Mouse (Mus musculus) liver, embryonic 14 days (tissue): ENCODE results near the gene Mpeg1. TPM values are rescaled to one million over a fixed set of nuclear protein-coding genes. Genes with fewer than 3 reads are reported as not detected.

Source experiments
- polyA plus RNA-seq: library from polyadenylated mRNA; depleted of rRNA; stranded (reverse); fragments of >200 nt; gene quantifications from 2 replicates; pipeline ENCODE4 v1.2.3, GENCODE M21; 2012; rRNA removed

Mpeg1 gene
- 5.2 and 8.0 TPM in 2 replicates for polyA plus RNA-seq

GRCm38 (mm10) chr19:12460282-12461249, at the start of gene Mpeg1:
Gene Mpeg1, plus strand, starts transcription at chr19:12460779.

GRCm38 (mm10) chr19:12417361-12417760, 43.2 kb upstream of the Mpeg1 start, which contains the start of gene Olfr1441:
Gene Olfr1441, plus strand, starts transcription at chr19:12417433.

GRCm38 (mm10) chr19:12427605-12428004, 33.0 kb upstream of the Mpeg1 start, which contains the start of gene Pfpl:
Gene Pfpl, plus strand, starts transcription at chr19:12427905.

GRCm38 (mm10) chr19:12501370-12502347, 41.1 kb downstream of the Mpeg1 start, which contains the start of gene Dtx4:
Gene Dtx4, minus strand, starts transcription at chr19:12501454.

Other genes starting within 250 kb of the Mpeg1 start
- gene Olfr1432, start 228.2 kb upstream of the Mpeg1 start, polyA plus RNA-seq, result not detected in 2 replicates
- not detected in 2 replicates for gene Olfr262, start 219.1 kb upstream of the Mpeg1 start, polyA plus RNA-seq
- gene Olfr235, start 199.7 kb upstream of the Mpeg1 start, polyA plus RNA-seq, result not detected in 2 replicates
- gene Olfr1434, start 180.9 kb upstream of the Mpeg1 start, polyA plus RNA-seq, result not detected in 2 replicates
- not detected in 2 replicates for gene Olfr1436, start 161.6 kb upstream of the Mpeg1 start, polyA plus RNA-seq
- not detected in 2 replicates for gene Olfr1437, start 135.7 kb upstream of the Mpeg1 start, polyA plus RNA-seq
- not detected in 2 replicates for gene Olfr1438-ps1, start 124.9 kb upstream of the Mpeg1 start, polyA plus RNA-seq
- gene Olfr1440, start 73.5 kb upstream of the Mpeg1 start, polyA plus RNA-seq, result not detected in 2 replicates
- not detected in 2 replicates for gene Olfr1441, start 43.3 kb upstream of the Mpeg1 start, polyA plus RNA-seq
- not detected in 2 replicates for gene Pfpl, start 32.9 kb upstream of the Mpeg1 start, polyA plus RNA-seq
- 1.4 and 1.5 TPM in 2 replicates for gene Dtx4, start 40.7 kb downstream of the Mpeg1 start, polyA plus RNA-seq
- 22.0 and 22.9 TPM in 2 replicates for gene Fam111a, start 85.0 kb downstream of the Mpeg1 start, polyA plus RNA-seq
- 1.4 and 2.0 TPM in 2 replicates for gene Gm4952, start 139.2 kb downstream of the Mpeg1 start, polyA plus RNA-seq
- gene Glyat, start 172.5 kb downstream of the Mpeg1 start, polyA plus RNA-seq, result 0.16 and 0.18 TPM in 2 replicates
- gene Olfr1442, start 209.7 kb downstream of the Mpeg1 start, polyA plus RNA-seq, result not detected in 2 replicates
- not detected in 2 replicates for gene Olfr1443, start 217.3 kb downstream of the Mpeg1 start, polyA plus RNA-seq
- 1.8 and 2.5 TPM in 2 replicates for gene Keg1, start 235.0 kb downstream of the Mpeg1 start, polyA plus RNA-seq